Mouse (Mus musculus) frontal cortex, postnatal 36 days (tissue): ENCODE data around the gene Hist1h3g.

Experiments used
- DNase-seq, 2 experiments: peaks; one replicate each; pipeline ENCODE4 v3.0.0; 2022; ENCODE audit warnings: low spot score in 2 of 2

Gene Hist1h3g

GRCm38 (mm10) chr13:23515281-23515680, 19.9 kb upstream of the Hist1h3g start:
- DNase-seq, result no peak

DNA sequence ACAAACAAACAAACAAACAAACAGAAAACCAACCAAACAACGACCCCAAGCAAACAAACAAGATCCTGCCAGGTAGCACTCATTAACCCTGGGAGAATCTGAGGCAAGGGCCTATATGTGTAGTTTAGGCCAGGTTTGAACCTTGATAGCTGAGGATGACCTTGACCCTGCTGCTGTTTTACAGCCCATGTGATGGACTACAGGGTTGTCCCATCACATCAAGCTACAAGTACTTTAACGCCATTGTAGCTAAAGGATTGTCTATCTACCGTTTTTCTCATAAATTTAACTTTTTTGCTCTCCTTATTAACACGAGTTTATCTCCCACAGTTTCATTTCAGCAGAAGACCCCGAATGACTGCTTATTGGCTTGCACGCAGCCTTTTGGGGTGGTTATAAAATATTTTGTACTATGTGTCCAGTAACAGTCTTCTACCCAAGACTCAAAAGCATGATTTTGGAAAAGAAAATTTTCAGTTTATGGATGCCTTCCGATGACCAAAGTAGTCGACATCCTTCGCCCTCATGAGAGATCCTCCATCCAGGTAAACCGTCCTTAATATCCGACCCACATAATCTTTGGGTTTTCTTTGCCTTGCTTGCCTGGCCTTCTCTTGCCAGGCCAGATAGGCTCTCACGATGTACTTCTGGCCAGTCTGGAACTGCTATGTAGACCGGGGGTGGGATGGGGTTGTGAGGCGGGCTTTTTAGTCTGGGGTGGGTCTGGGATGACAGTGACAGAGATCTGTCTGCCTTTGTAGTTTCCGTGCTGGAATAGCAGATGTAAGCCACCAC, 19.2 kb upstream of the Hist1h3g start:
- DNase-seq, result no peak

GRCm38 (mm10) chr13:23516822-23517602, 18.2 kb upstream of the Hist1h3g start:
- DNase-seq, result peak; percentile 72 to 74

DNA sequence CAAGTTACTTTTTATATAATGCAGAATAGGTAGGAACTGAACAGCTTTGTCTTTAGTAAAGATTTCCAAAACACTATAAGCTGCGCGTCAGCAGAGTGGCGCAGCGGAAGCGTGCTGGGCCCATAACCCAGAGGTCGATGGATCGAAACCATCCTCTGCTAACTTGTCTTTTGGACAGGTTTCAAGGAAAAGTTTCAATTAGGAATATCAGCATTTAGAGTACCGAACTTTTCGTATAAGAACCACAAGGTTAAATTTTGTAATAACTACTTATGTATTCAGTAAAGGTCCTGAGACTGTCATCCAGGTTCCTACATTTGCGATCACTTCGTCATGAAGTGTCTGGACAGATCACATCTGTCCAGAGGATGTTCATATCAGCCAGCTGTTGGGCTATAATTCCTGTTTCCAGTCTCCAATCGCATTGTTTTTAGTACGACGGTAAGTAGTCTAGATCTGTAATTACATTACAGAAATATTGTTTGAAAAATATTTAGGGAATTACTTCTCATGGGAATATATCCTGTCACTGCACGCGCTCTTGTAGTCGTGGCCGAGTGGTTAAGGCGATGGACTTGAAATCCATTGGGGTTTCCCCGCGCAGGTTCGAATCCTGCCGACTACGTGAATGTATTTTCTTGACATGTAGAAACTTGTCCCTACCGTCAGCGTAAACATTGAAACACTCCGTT, 17.5 kb upstream of the Hist1h3g start:
- DNase-seq, result peak; percentile 95 to 97

- no peak for DNase-seq
Observed at GRCm38 (mm10) chr13:23518295-23518603, 17.0 kb upstream of the Hist1h3g start.

- DNase-seq, result peak; percentile 91 to 92
Observed at GRCm38 (mm10) chr13:23518885-23519284, 16.3 kb upstream of the Hist1h3g start.

GRCm38 (mm10) chr13:23519416-23519815, 15.8 kb upstream of the Hist1h3g start:
- DNase-seq, result peak; percentile 86 to 91

DNA sequence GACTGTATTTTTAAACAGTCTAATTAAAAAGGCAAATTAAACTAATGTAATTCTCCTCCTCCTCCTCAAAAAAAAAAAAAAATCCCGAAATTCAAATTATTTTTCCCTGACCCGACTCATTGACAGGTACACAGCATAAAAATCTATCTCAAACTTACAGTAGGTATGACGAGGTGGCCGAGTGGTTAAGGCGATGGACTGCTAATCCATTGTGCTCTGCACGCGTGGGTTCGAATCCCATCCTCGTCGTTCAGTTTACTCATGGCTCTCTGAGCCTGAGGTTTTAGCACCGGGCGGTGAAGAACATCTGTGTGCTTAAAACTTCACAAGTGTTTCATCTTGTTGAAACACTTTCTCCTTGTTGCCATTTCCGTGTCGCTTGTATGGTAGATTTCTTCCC, 13.5 kb upstream of the Hist1h3g start:
- DNase-seq, result peak; percentile 85 to 87

DNA sequence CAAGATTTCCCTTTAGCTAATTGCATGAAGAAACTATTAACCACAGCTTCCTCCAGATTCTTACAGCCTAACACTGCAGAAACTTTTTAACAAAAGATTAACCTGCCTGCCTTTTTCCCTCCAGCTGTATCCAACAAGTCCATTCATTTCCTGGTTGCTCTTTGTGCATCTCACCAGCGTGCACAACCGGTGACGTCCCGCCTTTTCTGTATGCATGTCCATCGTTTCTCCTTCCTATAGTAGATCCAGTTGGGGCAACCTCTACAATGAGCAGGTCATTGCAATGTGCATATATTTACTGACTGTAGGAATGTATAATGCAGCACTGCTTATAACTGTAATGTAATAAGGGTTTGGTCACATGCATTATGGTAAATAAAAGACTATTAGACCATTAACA, 11.2 kb upstream of the Hist1h3g start:
- no peak for DNase-seq

DNA sequence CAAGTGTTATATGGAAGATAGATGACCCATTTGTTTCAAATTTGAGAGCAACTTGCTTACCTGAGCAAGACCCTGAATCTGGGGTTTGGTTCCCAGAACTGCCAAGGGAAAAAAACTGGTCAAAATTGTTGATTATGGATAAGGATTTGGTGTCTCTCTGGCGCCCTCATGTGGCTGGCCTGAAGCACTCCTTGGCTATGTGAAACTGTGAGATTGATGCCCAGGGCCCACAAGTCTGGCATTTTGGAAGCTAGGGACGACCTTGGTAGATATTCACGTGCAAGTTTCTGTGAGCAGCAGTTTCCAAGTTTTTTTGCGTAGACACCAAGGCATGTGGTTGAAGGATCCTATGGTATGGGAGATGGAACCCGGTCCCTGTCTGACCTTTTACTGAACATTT, 10.6 kb upstream of the Hist1h3g start:
- DNase-seq, result peak; percentile 68 to 79

GRCm38 (mm10) chr13:23525901-23526300, 9.3 kb upstream of the Hist1h3g start:
- no peak for DNase-seq

DNA sequence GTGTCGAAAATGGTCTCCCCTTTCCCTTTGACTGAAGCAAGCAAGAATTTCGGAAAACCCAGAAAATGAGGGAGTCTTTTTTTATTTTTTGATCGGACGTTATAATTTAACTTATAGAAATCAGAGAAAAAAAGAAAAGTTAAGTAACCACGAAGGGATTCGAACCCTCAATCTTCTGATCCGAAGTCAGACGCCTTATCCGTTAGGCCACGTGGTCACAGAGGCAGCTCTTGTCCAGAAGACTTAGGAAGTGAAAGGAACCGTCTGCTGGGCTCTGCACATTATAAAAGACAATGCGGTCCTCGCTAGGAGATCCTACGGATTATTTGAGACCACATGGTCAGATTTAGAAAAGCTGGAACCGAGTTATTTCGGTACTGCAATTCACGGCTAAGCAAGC, 8.9 kb upstream of the Hist1h3g start:
- DNase-seq, result peak; percentile 96 to 97

GRCm38 (mm10) chr13:23529005-23529404, 6.2 kb upstream of the Hist1h3g start:
- DNase-seq, result no peak

- DNase-seq, result no peak
Observed at GRCm38 (mm10) chr13:23529480-23530165, 5.6 kb upstream of the Hist1h3g start.

DNA sequence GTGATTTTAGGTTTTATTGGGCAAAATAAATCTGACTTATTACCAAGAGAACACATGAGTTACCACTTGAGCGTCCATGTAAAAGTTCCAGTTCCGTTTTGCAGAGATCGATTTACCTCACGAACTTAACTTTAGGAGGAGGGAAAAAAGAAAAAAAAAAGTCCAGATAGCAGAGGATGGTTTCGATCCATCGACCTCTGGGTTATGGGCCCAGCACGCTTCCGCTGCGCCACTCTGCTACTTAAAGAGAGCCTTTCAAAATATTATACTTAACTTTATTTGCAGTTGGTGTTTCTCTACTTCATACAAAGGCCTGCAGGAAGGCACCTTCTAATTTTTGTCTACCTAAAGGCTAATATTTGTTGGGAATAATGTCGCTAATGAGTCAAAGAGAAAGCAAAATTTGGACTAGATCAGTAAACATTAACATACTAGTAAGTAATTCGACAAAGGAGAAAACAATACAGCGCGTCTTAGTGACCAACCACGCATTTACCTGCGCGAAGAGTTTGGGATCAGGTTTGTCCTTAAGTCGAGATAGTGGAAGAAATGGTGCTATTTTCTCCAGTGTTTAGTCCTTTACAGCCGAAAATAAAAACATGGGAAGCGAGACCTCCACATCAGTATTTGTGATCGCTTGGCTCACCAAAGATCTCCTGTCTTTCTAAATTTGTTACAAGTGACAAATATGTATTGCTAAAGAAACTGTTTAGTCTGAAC, 4.9 kb upstream of the Hist1h3g start:
- peak; percentile 74 to 86 for DNase-seq

- DNase-seq, result peak; percentile 97 to 99
Observed at GRCm38 (mm10) chr13:23530901-23531875, 4.0 kb upstream of the Hist1h3g start, which contains the start of gene Hist1h4h. Gene Hist1h4h, plus strand, starts transcription at chr13:23531050.

- DNase-seq, result no peak
Observed at GRCm38 (mm10) chr13:23532262-23533075, 2.8 kb upstream of the Hist1h3g start.

- peak; percentile 64 to 87 for DNase-seq
Observed at GRCm38 (mm10) chr13:23533560-23534367, 1.5 kb upstream of the Hist1h3g start, which contains the start of gene Hist1h2af. Gene Hist1h2af, plus strand, starts transcription at chr13:23533906.
